Mouse (Mus musculus): Measurements from ENCODE around the gene Cxcr2. TPM values are rescaled to one million over a fixed set of nuclear protein-coding genes. Genes with fewer than 3 reads are reported as not detected.

The Cxcr2 gene
- total RNA-seq, 2 experiments from 2014 or later = not detected

DNA sequence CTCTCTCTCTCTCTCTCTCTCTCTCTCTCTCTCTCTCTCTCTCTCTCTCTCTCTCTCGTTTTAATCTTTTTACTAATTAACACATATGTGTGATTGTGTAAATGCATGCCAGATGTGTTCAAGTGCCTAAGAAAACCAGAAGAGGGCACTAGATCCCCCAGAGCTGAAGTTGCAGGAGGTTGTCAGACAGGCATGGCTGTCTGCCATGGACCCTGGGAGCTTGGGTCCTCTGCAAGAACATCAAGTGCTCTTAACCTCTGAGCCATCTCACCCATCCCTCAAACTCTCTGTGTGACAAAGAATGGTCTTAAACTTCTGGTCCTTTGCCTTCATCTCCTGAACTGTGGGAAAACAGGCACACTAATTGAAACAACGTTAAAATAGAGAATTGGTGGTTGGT, 29.2 kb downstream of the Cxcr2 start:
- DNase-seq (ENCODE audit: extremely low spot score in 1 of 2, low spot score in 2 of 2) = no peak
- intact Hi-C loops (cut with DNase I) = no loop called here

DNA sequence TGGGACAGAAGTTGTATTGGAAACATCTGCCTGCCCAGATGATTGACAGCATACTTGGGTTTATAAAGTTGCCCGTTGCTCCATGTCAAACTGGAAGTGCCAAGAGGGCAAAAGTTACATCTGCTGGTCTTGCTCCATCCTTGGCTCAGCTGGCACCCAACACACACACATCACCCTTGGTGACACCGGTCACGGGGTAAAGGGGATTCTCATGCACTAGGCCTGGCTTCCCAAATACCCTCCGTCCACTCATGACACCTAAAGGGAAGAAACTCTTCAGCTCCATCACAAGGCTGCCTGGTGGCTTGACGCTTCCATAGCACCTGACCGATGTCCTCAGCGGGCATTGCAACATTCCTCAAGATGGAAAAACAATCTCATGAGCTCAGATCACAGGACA, 36.7 kb downstream of the Cxcr2 start:
- intact Hi-C loops (cut with DNase I) = no loop called here
- DNase-seq (ENCODE audit: extremely low spot score in 1 of 2, low spot score in 2 of 2) = no peak

DNA sequence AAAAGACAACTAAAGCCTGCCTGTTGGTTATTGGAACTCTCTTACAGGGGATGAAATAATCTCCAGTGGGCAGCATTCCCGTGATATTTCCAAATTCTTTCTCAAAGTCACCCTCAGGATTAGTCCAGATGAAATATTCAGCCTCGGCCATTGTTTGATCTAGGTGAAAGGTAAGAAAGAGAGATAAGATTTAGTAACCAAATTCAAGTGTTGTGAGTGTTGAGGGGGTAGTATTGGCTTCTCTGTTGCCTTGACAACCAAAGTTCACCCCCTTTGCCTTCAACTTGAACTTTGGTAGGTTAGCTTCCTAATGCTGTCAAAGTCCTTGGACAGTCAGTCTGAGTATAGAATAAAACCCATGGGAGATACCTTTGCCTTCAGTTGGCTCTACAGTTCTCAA, 38.9 kb downstream of the Cxcr2 start:
- intact Hi-C loops (cut with DNase I) = no loop called here
- no peak for DNase-seq (ENCODE audit: extremely low spot score in 1 of 2, low spot score in 2 of 2)

DNA sequence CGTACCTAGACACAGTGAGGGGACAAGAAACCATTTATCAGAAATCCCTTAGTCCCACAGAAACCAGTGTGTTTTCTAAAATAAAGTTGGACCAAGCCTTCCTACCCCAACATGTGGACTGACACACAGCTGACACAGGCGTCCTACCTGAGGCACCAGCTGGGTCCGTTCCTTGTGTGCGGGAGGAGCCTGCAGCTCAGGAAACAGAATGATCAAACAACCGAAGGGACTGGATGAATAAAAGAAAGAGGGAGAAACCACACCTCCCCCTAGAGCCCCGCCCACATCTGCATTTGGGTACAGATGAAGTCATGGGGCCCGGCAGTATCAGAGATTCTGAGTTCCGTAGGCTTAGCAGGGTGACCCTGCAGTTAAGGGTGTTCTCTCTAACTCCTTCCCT, 40.7 kb downstream of the Cxcr2 start, which contains the start of gene Cxcr1:
Cxcr1 (minus strand) TSS at position 187 of the 400 bp plus-strand sequence.
- DNase-seq (ENCODE audit: extremely low spot score in 1 of 2, low spot score in 2 of 2) = no peak
- intact Hi-C loops (cut with DNase I) = no loop called here

DNA sequence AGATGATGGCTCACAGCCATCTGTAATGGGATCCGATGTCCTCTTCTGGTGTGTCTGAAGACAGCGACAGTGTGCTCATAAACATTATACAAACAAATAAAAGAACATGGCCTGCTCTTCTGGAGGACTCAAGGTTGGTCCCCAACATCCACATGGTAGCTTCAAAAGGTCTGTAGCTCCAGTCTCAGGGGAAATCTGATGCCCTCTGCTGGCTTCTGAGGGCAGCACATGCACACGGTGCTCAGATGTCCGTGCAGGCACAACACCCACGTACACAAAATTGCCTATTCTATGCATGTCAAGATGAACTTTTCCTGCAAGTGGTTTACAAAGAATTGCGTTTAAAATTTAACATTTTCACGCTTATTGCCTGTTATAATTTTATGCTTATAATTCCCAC, 42.2 kb downstream of the Cxcr2 start:
- intact Hi-C loops (cut with DNase I) = loop anchor here (5.0 kb wide), 1 partner anchor 294 kb away; no protein-coding TSS in a partner anchor
- DNase-seq (ENCODE audit: extremely low spot score in 1 of 2, low spot score in 2 of 2) = no peak

DNA sequence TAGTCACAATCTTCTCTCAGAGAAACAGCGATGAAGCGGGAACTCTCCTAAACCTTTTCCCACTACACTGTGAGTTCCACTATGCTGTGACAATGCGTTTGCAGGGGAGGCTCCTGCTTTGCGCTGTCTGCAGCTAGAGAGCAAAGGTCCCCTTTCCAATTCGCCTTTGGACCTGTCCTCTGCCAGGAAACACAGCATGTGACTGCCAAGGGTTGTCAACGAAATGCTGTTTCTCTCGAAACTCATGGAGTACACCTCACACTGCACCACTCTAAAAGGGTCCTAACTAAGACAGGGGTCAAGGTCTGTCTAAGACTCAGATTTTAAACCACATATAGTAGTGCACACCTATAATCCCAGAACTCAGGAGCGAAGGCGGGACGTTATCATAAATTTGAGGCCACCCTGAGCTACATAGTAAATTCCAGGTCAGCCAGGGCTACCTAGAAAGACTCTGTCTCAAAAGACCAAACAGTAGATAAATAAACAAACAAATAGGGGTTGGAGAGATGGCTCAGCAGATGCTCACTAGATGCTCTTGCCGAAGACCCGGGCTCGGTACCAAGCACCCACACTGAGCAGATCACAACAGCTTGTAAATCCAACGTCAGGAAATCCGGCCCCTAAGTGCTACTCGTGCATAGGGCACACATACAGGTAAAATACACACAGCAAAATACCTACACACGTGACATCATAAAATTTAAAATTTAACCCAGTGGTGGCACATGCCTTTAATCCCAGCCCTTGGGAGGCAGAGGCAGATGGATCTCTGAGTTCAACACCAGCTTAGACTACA, 43.0 kb downstream of the Cxcr2 start:
- intact Hi-C loops (cut with DNase I) = loop anchor here (5.0 kb wide), 1 partner anchor 295 kb away; no protein-coding TSS in a partner anchor
- DNase-seq (ENCODE audit: extremely low spot score in 1 of 2, low spot score in 2 of 2) = no peak

DNA sequence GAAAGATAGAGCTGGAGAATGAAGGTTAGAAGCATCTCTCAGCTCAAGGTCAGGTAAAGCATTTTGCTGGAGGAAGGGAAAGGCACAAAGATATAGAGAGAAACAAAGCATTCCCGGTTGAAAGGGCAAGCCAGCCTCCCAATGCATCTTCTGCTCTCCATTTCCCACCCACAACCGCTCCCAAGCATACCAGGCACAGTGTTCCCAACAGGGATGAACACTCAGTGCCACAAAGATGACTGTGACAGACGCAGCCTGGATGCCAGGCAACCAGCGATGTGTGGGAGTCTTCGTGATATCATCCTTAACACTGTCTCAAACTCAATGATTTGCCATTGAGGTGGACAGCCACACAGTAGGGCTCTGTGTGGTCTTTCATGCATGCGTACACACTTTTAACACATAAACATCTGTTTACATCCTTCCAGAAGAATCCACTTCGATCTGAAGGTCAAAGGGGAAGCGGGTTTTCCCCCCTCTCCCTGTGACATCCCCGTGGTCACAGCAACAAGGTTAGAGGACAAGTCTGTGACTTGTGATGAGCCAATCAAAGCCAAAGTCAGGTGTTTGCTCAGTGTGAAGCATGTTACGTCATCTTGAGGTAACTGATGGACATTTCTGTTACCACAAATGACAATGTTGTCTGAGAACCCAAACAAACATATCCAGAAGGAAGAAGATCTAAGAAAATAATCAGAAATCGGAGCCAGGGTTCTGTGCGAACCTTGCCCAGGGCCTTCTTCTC, 44.1 kb downstream of the Cxcr2 start:
- intact Hi-C loops (cut with DNase I) = loop anchor here (5.0 kb wide), 1 partner anchor 296 kb away; no protein-coding TSS in a partner anchor
- DNase-seq (ENCODE audit: extremely low spot score in 1 of 2, low spot score in 2 of 2) = peak in 1 of 2 experiments; percentile 31

DNA sequence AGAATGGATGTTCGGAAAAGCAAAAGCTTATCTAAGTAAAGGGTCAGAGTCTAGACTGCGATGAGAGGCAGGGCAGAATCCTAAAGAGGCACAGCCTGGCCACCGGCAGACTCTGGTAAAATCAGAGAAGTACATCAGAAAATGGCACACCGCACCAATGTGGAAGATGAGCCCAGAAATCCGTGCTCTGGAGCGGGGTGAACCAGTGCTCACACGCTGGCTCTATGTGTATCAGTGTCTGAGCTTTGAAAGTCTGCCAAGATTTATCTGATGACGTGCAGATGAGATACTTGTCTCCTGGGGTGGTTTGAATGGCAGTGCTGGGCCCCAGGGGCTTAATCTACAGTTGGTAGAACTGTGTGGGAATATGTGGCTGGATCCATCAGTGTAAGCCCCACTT, 45.3 kb downstream of the Cxcr2 start:
- intact Hi-C loops (cut with DNase I) = loop anchor here (5.0 kb wide), 1 partner anchor 297 kb away; no protein-coding TSS in a partner anchor
- no peak for DNase-seq (ENCODE audit: extremely low spot score in 1 of 2, low spot score in 2 of 2)

DNA sequence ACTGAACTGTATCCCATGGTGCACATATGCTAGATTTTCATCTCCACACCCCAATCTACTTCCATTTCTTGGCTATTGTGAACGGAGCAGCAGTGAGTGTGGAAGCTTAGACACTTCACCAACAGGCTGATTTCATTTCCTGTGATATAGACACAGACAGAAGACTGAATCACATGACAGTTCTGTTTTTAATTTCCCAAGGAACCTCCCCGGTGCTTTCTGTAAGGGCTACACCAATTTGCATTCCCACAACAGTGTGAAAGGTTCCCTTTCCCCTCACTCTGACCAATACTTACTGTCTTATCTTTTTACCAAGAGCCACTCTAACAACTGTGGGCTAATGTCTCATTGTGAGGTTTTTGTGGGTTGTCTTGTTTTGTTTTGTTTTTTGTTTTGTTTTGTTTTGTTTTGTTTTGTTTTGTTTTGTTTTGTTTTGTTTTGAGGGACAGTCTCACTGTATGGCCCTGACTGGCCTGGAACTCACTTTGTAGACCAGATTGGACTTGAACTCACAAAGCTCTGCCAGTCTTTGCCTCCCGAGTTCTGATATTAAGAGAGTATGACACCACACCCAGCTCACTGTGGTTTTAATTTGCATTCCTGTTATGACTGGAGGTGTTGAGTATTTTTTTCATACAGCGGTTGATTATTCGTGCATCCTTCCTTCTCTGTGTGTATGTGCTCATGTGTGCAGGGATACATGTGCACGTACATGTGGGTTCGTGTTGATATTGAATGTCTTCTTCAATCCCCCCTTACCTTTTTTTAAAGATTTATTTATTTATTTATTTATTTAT, 47.5 kb downstream of the Cxcr2 start:
- intact Hi-C loops (cut with DNase I) = no loop called here
- DNase-seq (ENCODE audit: extremely low spot score in 1 of 2, low spot score in 2 of 2) = no peak

DNA sequence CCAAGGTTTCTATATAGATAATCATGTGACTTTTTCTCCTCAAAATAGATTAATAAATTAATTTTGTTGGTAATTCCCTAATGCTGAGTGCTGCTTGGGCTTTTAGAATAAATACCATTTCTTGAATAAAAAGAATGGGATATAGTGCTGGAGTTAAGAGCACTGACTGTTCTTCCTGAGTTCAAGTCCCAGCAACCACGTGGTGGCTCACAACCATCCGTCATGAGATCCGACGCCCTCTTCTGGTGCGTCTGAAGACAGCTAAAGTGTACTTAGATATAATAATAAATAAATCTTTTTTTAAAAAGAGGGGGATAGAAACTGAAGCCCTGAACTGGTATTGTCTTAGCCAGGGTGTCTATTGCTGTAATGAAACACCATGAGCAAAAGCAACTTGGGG, 49.7 kb downstream of the Cxcr2 start:
- intact Hi-C loops (cut with DNase I) = no loop called here
- no peak for DNase-seq (ENCODE audit: extremely low spot score in 1 of 2, low spot score in 2 of 2)

DNA sequence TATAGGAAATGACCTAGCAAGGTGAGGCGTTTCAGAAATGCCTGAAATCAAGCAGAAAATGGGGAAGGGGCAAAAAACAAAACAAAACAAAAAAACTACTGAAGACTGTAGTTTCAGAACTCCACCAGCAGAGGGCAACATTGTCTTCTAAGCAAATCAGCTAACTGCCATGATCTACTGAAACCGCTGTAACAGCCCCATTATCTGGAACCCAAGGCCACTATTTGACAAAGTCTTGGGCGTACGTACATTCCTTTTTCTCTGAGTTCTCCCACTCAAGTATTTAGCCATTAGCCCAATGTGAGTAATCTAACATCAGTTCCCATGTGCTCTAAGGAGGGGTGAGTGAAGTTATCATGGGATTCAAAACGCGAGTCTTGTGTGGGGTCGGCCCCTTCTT, 52.1 kb downstream of the Cxcr2 start:
- intact Hi-C loops (cut with DNase I) = loop anchor here (5.0 kb wide), 2 partner anchors 71 to 156 kb away; partner anchors contain the start of genes Catip and Gpbar1
- no peak for DNase-seq (ENCODE audit: extremely low spot score in 1 of 2, low spot score in 2 of 2)

DNA sequence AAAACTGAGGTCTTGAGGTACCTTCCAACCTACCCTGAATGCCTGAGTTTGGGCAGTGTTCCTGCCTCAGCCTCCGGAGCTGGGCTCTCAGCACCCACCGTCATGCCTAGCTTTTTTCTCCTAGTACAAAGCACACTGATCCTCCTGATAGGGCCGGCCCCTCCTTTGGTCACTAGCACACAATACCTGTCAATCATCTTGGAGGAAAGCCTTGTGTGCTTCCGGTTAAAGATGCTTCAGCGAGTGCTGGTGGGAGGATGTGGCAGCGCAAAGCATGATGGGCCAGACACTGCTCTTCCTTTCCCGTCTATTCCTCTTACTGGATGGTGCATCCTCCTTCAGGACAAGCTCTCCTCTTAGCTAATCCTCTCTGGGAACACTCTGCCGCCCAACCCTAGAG, 52.9 kb downstream of the Cxcr2 start:
- intact Hi-C loops (cut with DNase I) = loop anchor here (5.0 kb wide), 2 partner anchors 71 to 156 kb away; partner anchors contain the start of genes Catip and Gpbar1
- no peak for DNase-seq (ENCODE audit: extremely low spot score in 1 of 2, low spot score in 2 of 2)

DNA sequence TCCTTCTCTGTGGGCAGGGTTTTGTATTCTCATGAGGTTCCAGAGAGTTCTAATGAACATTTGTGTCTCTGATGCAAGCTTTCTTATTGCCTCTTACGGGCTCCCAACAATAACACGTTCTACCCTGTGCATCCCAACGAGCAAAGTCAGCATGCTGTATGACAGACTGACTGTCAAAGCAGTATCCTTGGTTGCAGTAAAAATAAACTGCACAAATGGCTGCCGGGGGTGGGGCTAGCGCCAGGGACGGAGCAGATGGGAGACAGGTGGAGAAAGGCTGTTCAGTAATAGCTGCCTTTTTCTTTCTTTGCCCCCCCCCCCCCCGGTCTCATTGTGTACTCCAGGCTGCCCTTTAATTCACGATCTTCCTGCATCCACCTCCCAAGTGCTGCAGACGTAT, 54.1 kb downstream of the Cxcr2 start:
- intact Hi-C loops (cut with DNase I) = loop anchor here (5.0 kb wide), 2 partner anchors 69 to 154 kb away; partner anchors contain the start of genes Catip and Gpbar1

DNA sequence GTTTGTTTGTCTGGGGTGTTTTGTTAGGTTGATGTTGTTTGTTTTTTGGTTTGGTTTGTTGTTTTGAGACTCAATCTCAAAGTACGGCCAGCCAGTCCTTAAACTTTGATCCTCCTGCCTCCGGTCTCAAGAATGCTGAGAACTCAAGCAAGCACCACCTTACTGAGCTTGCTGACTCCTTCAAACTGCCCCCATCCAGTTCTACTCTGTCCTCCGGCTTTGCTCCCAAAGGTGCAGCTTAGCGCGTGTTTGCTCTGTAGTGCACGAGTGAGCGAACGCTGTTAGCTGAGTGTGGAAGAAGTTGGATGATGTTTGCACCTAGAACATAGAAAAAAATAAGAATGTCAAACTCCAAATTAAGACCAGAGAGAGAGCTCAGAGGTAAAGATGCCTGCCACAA, 55.2 kb downstream of the Cxcr2 start:
- no peak for DNase-seq (ENCODE audit: extremely low spot score in 1 of 2, low spot score in 2 of 2)
- intact Hi-C loops (cut with DNase I) = loop anchor here (5.0 kb wide), 2 partner anchors 68 to 153 kb away; partner anchors contain the start of genes Catip and Gpbar1

More for the DNA sequence above, 54.1 kb downstream of the Cxcr2 start:
- peak in 1 of 2 experiments; percentile 54 for DNase-seq (ENCODE audit: extremely low spot score in 1 of 2, low spot score in 2 of 2)

Small RNA genes lying within 50 kb of the gene (microRNA-seq; reads per million reads assigned to microRNA genes)
- gene Mir1928 = not detected

Other genes with a start within 250 kb of the Cxcr2 start
- gene Tns1, start 29.5 kb upstream of the Cxcr2 start, total RNA-seq (2021) = 10 to 100 TPM; 29.3 to 29.8 TPM
- under 1 TPM in 1 of 2 experiments, not detected in 1; 0.15 TPM for gene Rufy4, start 28.4 kb upstream of the Cxcr2 start, total RNA-seq (2021)
- not detected for gene Cxcr1, start 40.6 kb downstream of the Cxcr2 start, total RNA-seq (2021)
- gene Arpc2, start 82.1 kb downstream of the Cxcr2 start, total RNA-seq (2021) = 100 to 1,000 TPM; 316 to 324 TPM
- not detected for gene Gpbar1, start 124.6 kb downstream of the Cxcr2 start, total RNA-seq (2021)
- gene Aamp, start 130.7 kb downstream of the Cxcr2 start, total RNA-seq (2021) = 100 to 1,000 TPM; 131 to 139 TPM
- gene Pnkd, start 130.9 kb downstream of the Cxcr2 start, total RNA-seq (2021) = 100 to 1,000 TPM; 109 to 124 TPM
- gene Tmbim1, start 151.6 kb downstream of the Cxcr2 start, total RNA-seq (2021) = 10 to 100 TPM; 10.4 to 11.2 TPM
- gene Catip, start 208.1 kb downstream of the Cxcr2 start, total RNA-seq (2021) = under 1 TPM; 0.41 to 0.45 TPM
- gene Slc11a1, start 221.2 kb downstream of the Cxcr2 start, total RNA-seq (2021) = 1 to 10 TPM; 1.9 to 2.7 TPM
- 10 to 100 TPM; 17.8 to 17.9 TPM for gene Ctdsp1, start 237.5 kb downstream of the Cxcr2 start, total RNA-seq (2021)

Data from left cerebral cortex, postnatal 10 days (tissue).